Mouse (Mus musculus): ENCODE results near the gene Rsbn1l.

DNA sequence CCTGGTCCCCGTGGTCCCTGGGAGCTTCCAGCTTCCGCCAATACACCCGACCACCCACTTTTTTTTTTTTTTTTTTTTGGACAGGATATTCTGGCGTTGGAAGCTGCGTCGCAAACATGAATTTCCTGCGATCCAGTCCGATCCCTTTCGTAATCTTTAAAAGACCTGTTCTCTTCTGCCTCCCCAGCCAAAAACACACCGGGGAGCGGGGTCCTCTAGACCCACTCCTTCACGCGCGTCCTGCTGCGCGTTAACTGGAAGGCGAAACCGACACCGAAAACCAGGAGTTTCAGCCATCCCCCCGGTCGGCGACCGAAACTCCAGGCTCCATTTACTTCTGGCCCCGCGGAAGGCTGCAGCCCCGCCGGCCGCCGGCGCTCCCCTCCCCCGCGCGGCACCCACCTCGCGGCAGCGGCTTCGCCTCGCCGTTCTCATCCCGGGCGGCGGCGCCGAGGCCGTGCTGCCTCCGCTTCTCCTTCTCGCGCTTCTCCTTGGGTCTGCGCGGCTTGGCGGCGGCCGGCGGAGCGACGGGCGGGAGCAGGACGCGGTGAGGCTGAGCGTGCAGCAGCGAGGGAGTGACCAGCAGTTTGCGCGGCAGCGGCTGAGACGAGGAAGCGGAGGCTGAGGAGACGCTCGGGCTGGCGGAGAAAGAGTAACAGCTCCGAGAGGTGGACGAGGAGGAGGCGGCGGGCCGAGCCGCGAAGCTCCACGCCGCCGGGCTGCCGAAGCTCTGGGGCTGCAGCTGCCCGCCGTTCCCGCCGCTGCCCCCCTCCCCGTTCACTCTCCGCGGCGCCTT lies 5.1 kb downstream of the Rsbn1l start:
- TF ChIP-seq CTCF (IDR thresholded peaks at IDR 0.05; ENCODE audit: borderline replicate concordance, extremely low read depth, insufficient read depth, insufficient read length) (no peak), POLR2A (IDR thresholded peaks at IDR 0.05; ENCODE audit: borderline replicate concordance, extremely low read depth, insufficient read depth, insufficient read length, poor library complexity, severe bottlenecking) (no peak)

Data from brain, embryonic 14.5 days (tissue).